Mouse (Mus musculus): Measurements from ENCODE around the gene Sf3b4. TPM values are rescaled to one million over a fixed set of nuclear protein-coding genes. Genes with fewer than 3 reads are reported as not detected.
"Not testable (repeated sequence)": the region's sequence is repeated elsewhere in the genome, so short reads cannot be mapped to it uniquely, and the experiment has no call there.

Sf3b4 gene
- total RNA-seq, 4 experiments from 2014 or later: 14.1 to 17.2 (median 16.2) TPM

- no peak for DNase-seq (ENCODE audit: low spot score)
These were observed 1.1 kb downstream of the Sf3b4 start for GRCm38 (mm10) chr3:96173185-96173584.

GRCm38 (mm10) chr3:96174042-96174441 lies 1.9 kb downstream of the Sf3b4 start:
- DNase-seq (ENCODE audit: low spot score): not testable (repeated sequence)

- no peak for DNase-seq (ENCODE audit: low spot score)
These were observed 3.1 kb downstream of the Sf3b4 start for GRCm38 (mm10) chr3:96175251-96175650.

- no peak for DNase-seq (ENCODE audit: low spot score)
These were observed 6.3 kb downstream of the Sf3b4 start for GRCm38 (mm10) chr3:96178427-96178826.

GRCm38 (mm10) chr3:96178902-96179301 lies 6.8 kb downstream of the Sf3b4 start:
- DNase-seq (ENCODE audit: low spot score): no peak

GRCm38 (mm10) chr3:96179531-96179930 lies 7.4 kb downstream of the Sf3b4 start:
- DNase-seq (ENCODE audit: low spot score): peak; percentile 65

- DNase-seq (ENCODE audit: low spot score): no peak
These were observed 8.8 kb downstream of the Sf3b4 start, which contains the start of gene Sv2a for GRCm38 (mm10) chr3:96180727-96181477. Gene Sv2a (plus strand): TSS chr3:96181151.

GRCm38 (mm10) chr3:96181510-96182381 lies 9.6 kb downstream of the Sf3b4 start:
- no peak for DNase-seq (ENCODE audit: low spot score)

GRCm38 (mm10) chr3:96182382-96182776 lies 10.2 kb downstream of the Sf3b4 start:
- no peak for DNase-seq (ENCODE audit: low spot score)

- no peak for DNase-seq (ENCODE audit: low spot score)
These were observed 20.8 kb downstream of the Sf3b4 start for GRCm38 (mm10) chr3:96192977-96193376.

- no peak for DNase-seq (ENCODE audit: low spot score)
These were observed 22.8 kb downstream of the Sf3b4 start for GRCm38 (mm10) chr3:96194966-96195365.

- no peak for DNase-seq (ENCODE audit: low spot score)
These were observed 23.6 kb downstream of the Sf3b4 start for GRCm38 (mm10) chr3:96195616-96196313.

- DNase-seq (ENCODE audit: low spot score): no peak
These were observed 24.5 kb downstream of the Sf3b4 start for GRCm38 (mm10) chr3:96196437-96197128.

- peak; percentile 91 for DNase-seq (ENCODE audit: low spot score)
These were observed 25.1 kb downstream of the Sf3b4 start for GRCm38 (mm10) chr3:96197129-96197749.

- DNase-seq (ENCODE audit: low spot score): no peak
These were observed 26.0 kb downstream of the Sf3b4 start for GRCm38 (mm10) chr3:96198181-96198580.

- DNase-seq (ENCODE audit: low spot score): not testable (repeated sequence)
These were observed 26.6 kb downstream of the Sf3b4 start for GRCm38 (mm10) chr3:96198601-96199251.

- DNase-seq (ENCODE audit: low spot score): no peak
These were observed 27.6 kb downstream of the Sf3b4 start for GRCm38 (mm10) chr3:96199731-96200130.

GRCm38 (mm10) chr3:96207819-96208218 lies 35.7 kb downstream of the Sf3b4 start:
- no peak for DNase-seq (ENCODE audit: low spot score)

GRCm38 (mm10) chr3:96209242-96209641 lies 37.1 kb downstream of the Sf3b4 start:
- no peak for DNase-seq (ENCODE audit: low spot score)

- no peak for DNase-seq (ENCODE audit: low spot score)
These were observed 47.1 kb downstream of the Sf3b4 start for GRCm38 (mm10) chr3:96219191-96219641.

Data from heart, adult 8-10 months (tissue).